Comparison of ENCODE assay signal across 9 mouse cellular contexts in genomic region chr12:86829581-86830246, GRCm38 (mm10). TPM values are rescaled to one million over a fixed set of nuclear protein-coding genes. Genes with fewer than 3 reads are reported as not detected.
DNase-seq lines count a peak whose midpoint lies in the region; ATAC-seq and TF ChIP-seq lines count a peak whose summit lies in the region.
"Had no signal": no experiment of that assay in that cellular context is flagged by ENCODE, and none has a peak within 500 bp of the region (broad histone marks: within the 10 kb centered on the region; RNA-seq: fewer than 3 reads in every experiment).

No protein-coding gene starts in this region.

- intact Hi-C loops in left cerebral cortex, postnatal 10 days (cut with DNase I): no loop called here

- H3K9ac ChIP-seq in hindbrain, embryonic 11.5 days (ENCODE audit: low read depth, low read length): 0 out of 2 replicates have a peak overlapping the region, but pooled peaks have one; percentile 4
- H3K9ac ChIP-seq in hindbrain, postnatal 0 days (replicated peaks; ENCODE audit: low read length): no peak overlapping the region
- H3K9ac ChIP-seq in hindbrain, embryonic 16.5 days (ENCODE audit: low read depth, low read length): peak overlapping the region; percentile 42
- H3K9ac ChIP-seq in neural tube, embryonic 15.5 days (replicated peaks): no peak overlapping the region

- H3K27ac ChIP-seq in hindbrain, embryonic 11.5 days (ENCODE audit: low read depth, low read length): no peak overlapping the region
- H3K27ac ChIP-seq in hindbrain, postnatal 0 days: no peak overlapping the region
- H3K27ac ChIP-seq in embryonic facial prominence, embryonic 10.5 days (replicated peaks): peak overlapping the region; percentile 75
- no peak overlapping the region for H3K27ac ChIP-seq in hindbrain, embryonic 16.5 days (ENCODE audit: low read depth, low read length)
- H3K27ac ChIP-seq in neural tube, embryonic 15.5 days (replicated peaks): 0 out of 2 replicates have a peak overlapping the region, but pooled peaks have one; percentile 11

- H3K4me1 ChIP-seq in hindbrain, embryonic 11.5 days (replicated peaks; ENCODE audit: control insufficient read depth, insufficient read depth, low read length): peaks cover 18% of the 10 kb centered on the region
- peaks cover 43% of the 10 kb centered on the region for H3K4me1 ChIP-seq in hindbrain, postnatal 0 days (ENCODE audit: insufficient read depth, low read length)
- peaks cover 60% of the 10 kb centered on the region for H3K4me1 ChIP-seq in embryonic facial prominence, embryonic 10.5 days
- H3K4me1 ChIP-seq in hindbrain, embryonic 16.5 days (ENCODE audit: control insufficient read depth, insufficient read depth, low read depth, low read length): peaks cover 38% of the 10 kb centered on the region
- peaks cover 62% of the 10 kb centered on the region for H3K4me1 ChIP-seq in neural tube, embryonic 15.5 days

- no peak overlapping the region for H3K4me3 ChIP-seq in hindbrain, embryonic 11.5 days (ENCODE audit: low read depth, low read length)
- H3K4me3 ChIP-seq in hindbrain, postnatal 0 days (ENCODE audit: low read length): no peak overlapping the region
- H3K4me3 ChIP-seq in embryonic facial prominence, embryonic 10.5 days: no peak overlapping the region
- no peak overlapping the region for H3K4me3 ChIP-seq in hindbrain, embryonic 16.5 days (ENCODE audit: low read length)
- H3K4me3 ChIP-seq in neural tube, embryonic 15.5 days (replicated peaks): no peak overlapping the region
- H3K4me3 ChIP-seq: erythroblast, embryonic 14.5 days had no signal

- TF ChIP-seq CTCF in hindbrain, postnatal 0 days (IDR thresholded peaks at IDR 0.05; ENCODE audit: low read depth): no peak

- DNase-seq in hindbrain, embryonic 11.5 days (ENCODE audit: low spot score): no peak
- DNase-seq in hindbrain, postnatal 0 days (ENCODE audit: low spot score): no peak
- DNase-seq in embryonic facial prominence, embryonic 10.5 days (ENCODE audit: low spot score): peak; percentile 11
- DNase-seq in embryo, embryonic 9.5 days (ENCODE audit: extremely low spot score): no peak
- DNase-seq in left cerebral cortex, postnatal 10 days (ENCODE audit: extremely low spot score in 1 of 2, low spot score in 2 of 2): no peak

- no peaks in the 10 kb centered on the region for H3K36me3 ChIP-seq in hindbrain, embryonic 11.5 days (ENCODE audit: control insufficient read depth, insufficient read depth, low read length)
- no peaks in the 10 kb centered on the region for H3K36me3 ChIP-seq in hindbrain, postnatal 0 days (ENCODE audit: insufficient read depth, low read length)
- H3K36me3 ChIP-seq in embryonic facial prominence, embryonic 10.5 days (replicated peaks): no peaks in the 10 kb centered on the region
- no peaks in the 10 kb centered on the region for H3K36me3 ChIP-seq in hindbrain, embryonic 16.5 days (ENCODE audit: control insufficient read depth, insufficient read depth, low read length)
- no peaks in the 10 kb centered on the region for H3K36me3 ChIP-seq in neural tube, embryonic 15.5 days

- no peaks in the 10 kb centered on the region for H3K9me3 ChIP-seq in hindbrain, embryonic 11.5 days (ENCODE audit: control insufficient read depth, low read length)
- H3K9me3 ChIP-seq in hindbrain, postnatal 0 days (ENCODE audit: low read length): no peaks in the 10 kb centered on the region
- no peaks in the 10 kb centered on the region for H3K9me3 ChIP-seq in embryonic facial prominence, embryonic 10.5 days
- no peaks in the 10 kb centered on the region for H3K9me3 ChIP-seq in hindbrain, embryonic 16.5 days (ENCODE audit: control insufficient read depth, low read length)
- no peaks in the 10 kb centered on the region for H3K9me3 ChIP-seq in neural tube, embryonic 15.5 days (replicated peaks)

- no peak for ATAC-seq in hindbrain, embryonic 11.5 days (ENCODE audit: low FRiP score)
- ATAC-seq in hindbrain, postnatal 0 days: no peak
- ATAC-seq in hindbrain, embryonic 16.5 days: no peak
- no peak for ATAC-seq in neural tube, embryonic 15.5 days (ENCODE audit: low FRiP score)
- ATAC-seq in inflammation-experienced regulatory T-cells, adult 6 months: no peak

- H3K27me3 ChIP-seq in hindbrain, embryonic 11.5 days (ENCODE audit: control insufficient read depth, insufficient read depth, low read length): no peaks in the 10 kb centered on the region
- no peaks in the 10 kb centered on the region for H3K27me3 ChIP-seq in hindbrain, postnatal 0 days (ENCODE audit: insufficient read depth, low read length)
- H3K27me3 ChIP-seq in embryonic facial prominence, embryonic 10.5 days (replicated peaks; ENCODE audit: low read depth, poor library complexity, severe bottlenecking): peaks cover 39% of the 10 kb centered on the region
- H3K27me3 ChIP-seq in hindbrain, embryonic 16.5 days (replicated peaks; ENCODE audit: control insufficient read depth, insufficient read depth, low read length): no peaks in the 10 kb centered on the region
- no peaks in the 10 kb centered on the region for H3K27me3 ChIP-seq in neural tube, embryonic 15.5 days (replicated peaks)

- 69% methylated on average over 16 of the region's 16 CpGs for WGBS in hindbrain, embryonic 11.5 days
- 62% methylated on average over 16 of the region's 16 CpGs for WGBS in hindbrain, postnatal 0 days
- 53% methylated on average over 16 of the region's 16 CpGs for WGBS in embryonic facial prominence, embryonic 10.5 days
- WGBS in hindbrain, embryonic 16.5 days: 57% methylated on average over 16 of the region's 16 CpGs
- WGBS in neural tube, embryonic 15.5 days: 63% methylated on average over 16 of the region's 16 CpGs

- H3K4me2 ChIP-seq in hindbrain, embryonic 11.5 days (replicated peaks; ENCODE audit: low read depth, low read length): no peak overlapping the region
- no peak overlapping the region for H3K4me2 ChIP-seq in hindbrain, postnatal 0 days (ENCODE audit: low read depth, low read length)
- H3K4me2 ChIP-seq in hindbrain, embryonic 16.5 days (ENCODE audit: low read length): no peak overlapping the region
- no peak overlapping the region for H3K4me2 ChIP-seq in neural tube, embryonic 15.5 days

RNA-seq across cellular contexts. Expression of gene Irf2bpl, which starts 54.9 kb away (rescaled TPM):
- polyA plus RNA-seq in hindbrain, embryonic 11.5 days (2014; fragmentation: Nextera tagmentation; extraction: Ambion mirVana): 16.0 and 21.3 TPM in 2 replicates
- 146 and 159 TPM in 2 replicates for total RNA-seq in hindbrain, postnatal 0 days (2014; rRNA removed)
- 59.4 and 66.9 TPM in 2 replicates for polyA plus RNA-seq in hindbrain, postnatal 0 days (2015; fragmentation: Nextera tagmentation; extraction: Ambion mirVana)
- 13.5 and 17.3 TPM in 2 replicates for polyA plus RNA-seq in embryonic facial prominence, embryonic 10.5 days (2016; fragmentation: Nextera tagmentation; extraction: Ambion mirVana)
- polyA plus RNA-seq in hindbrain, embryonic 16.5 days (2015; fragmentation: Nextera tagmentation; extraction: Ambion mirVana): 49.7 and 56.6 TPM in 2 replicates
- polyA plus RNA-seq in neural tube, embryonic 15.5 days (2015; fragmentation: Nextera tagmentation; extraction: Ambion mirVana): 53.3 and 69.9 TPM in 2 replicates
- polyA plus RNA-seq in inflammation-experienced regulatory T-cells, adult 6 months (2017; shearing (Covaris generic)): 10 to 100 TPM in 1 of 3 experiments, 1 to 10 TPM in 2; 8.0 to 14.6 (median 9.4) TPM
- total RNA-seq in left cerebral cortex, postnatal 10 days (2021): 10 to 100 TPM; 86.4 to 89.5 TPM

Comparison
In these comparisons a context has a peak if more than half of its experiments do, and no peak if none do; other contexts are left out.
1. H3K9ac ChIP-seq: peak in hindbrain, embryonic 11.5 days (single experiment) and hindbrain, embryonic 16.5 days (single experiment); none in hindbrain, postnatal 0 days (single experiment) and neural tube, embryonic 15.5 days (single experiment).
2. H3K27ac ChIP-seq: peak in embryonic facial prominence, embryonic 10.5 days (single experiment) and neural tube, embryonic 15.5 days (single experiment); none in hindbrain, embryonic 11.5 days (single experiment), hindbrain, postnatal 0 days (single experiment) and hindbrain, embryonic 16.5 days (single experiment).